23 mouse cellular contexts compared by ENCODE assay signal in genomic region chr9:33445902-33446301, GRCm38 (mm10).
DNase-seq lines count a peak whose midpoint lies in the region; ATAC-seq and TF ChIP-seq lines count a peak whose summit lies in the region.
"Had no signal": no experiment of that assay in that cellular context is flagged by ENCODE, and none has a peak within 500 bp of the region (broad histone marks: within the 10 kb centered on the region; RNA-seq: fewer than 3 reads in every experiment).

No protein-coding gene starts in this region.

- H3K27ac ChIP-seq in forebrain, embryonic 12.5 days = no peak overlapping the region
- H3K27ac ChIP-seq in forebrain, embryonic 11.5 days (ENCODE audit: low read depth, low read length) = no peak overlapping the region
- H3K27ac ChIP-seq in midbrain, postnatal 0 days (ENCODE audit: low read depth, low read length) = no peak overlapping the region
- no peak overlapping the region for H3K27ac ChIP-seq in midbrain, embryonic 16.5 days (ENCODE audit: low read length)
- H3K27ac ChIP-seq: left cerebral cortex, adult 2 months; limb, embryonic 12.5 days; liver, embryonic 15.5 days; midbrain, embryonic 12.5 days; neural tube, embryonic 13.5 days had no signal

- WGBS in forebrain, embryonic 12.5 days = 55% methylated on average over 1 of the region's 1 CpGs
- 55% methylated on average over 1 of the region's 1 CpGs for WGBS in forebrain, embryonic 11.5 days
- WGBS in midbrain, postnatal 0 days = 71% methylated on average over 1 of the region's 1 CpGs
- 50% methylated on average over 1 of the region's 1 CpGs for WGBS in midbrain, embryonic 16.5 days

- H3K27me3 ChIP-seq in forebrain, embryonic 12.5 days = no peaks in the 10 kb centered on the region
- H3K27me3 ChIP-seq in forebrain, embryonic 11.5 days (ENCODE audit: control insufficient read depth, insufficient read depth, low read length) = no peaks in the 10 kb centered on the region
- no peaks in the 10 kb centered on the region for H3K27me3 ChIP-seq in midbrain, postnatal 0 days (ENCODE audit: insufficient read depth, low read length)
- no peaks in the 10 kb centered on the region for H3K27me3 ChIP-seq in midbrain, embryonic 16.5 days (ENCODE audit: control insufficient read depth, insufficient read depth, low read depth, low read length)
- H3K27me3 ChIP-seq: limb, embryonic 12.5 days; liver, embryonic 15.5 days; midbrain, embryonic 12.5 days; neural tube, embryonic 13.5 days had no signal

- intact Hi-C loops in heart, postnatal 10 days (cut with DNase I) = no loop called here
- intact Hi-C loops in heart, postnatal 14 days (cut with DNase I) = no loop called here

- no peak for DNase-seq in forebrain, embryonic 11.5 days (ENCODE audit: low spot score)
- DNase-seq in midbrain, postnatal 0 days (ENCODE audit: low spot score) = peak; percentile 27
- peak; percentile 13 to 46 for DNase-seq in layer of hippocampus, adult 8-10 months (ENCODE audit: low spot score in 2 of 2)
- DNase-seq in heart, postnatal 10 days = no peak
- no peak for DNase-seq in liver
- no peak for DNase-seq in heart, postnatal 14 days
- DNase-seq: adrenal gland, postnatal 25 days; cerebellum, adult 18-20 months; gastrocnemius, postnatal 14 days; kidney, adult 8-10 months; kidney, postnatal 25 days; thymus, adult 18-20 months; thymus, postnatal 4 days had no signal

- H3K4me2 ChIP-seq in forebrain, embryonic 12.5 days = no peak overlapping the region
- H3K4me2 ChIP-seq in forebrain, embryonic 11.5 days (ENCODE audit: low read depth, low read length, severe bottlenecking) = no peak overlapping the region
- H3K4me2 ChIP-seq in midbrain, postnatal 0 days (ENCODE audit: low read depth, low read length, poor library complexity, severe bottlenecking) = no peak overlapping the region
- no peak overlapping the region for H3K4me2 ChIP-seq in midbrain, embryonic 16.5 days (ENCODE audit: low read length)
- H3K4me2 ChIP-seq: limb, embryonic 12.5 days; liver, embryonic 15.5 days; midbrain, embryonic 12.5 days; neural tube, embryonic 13.5 days had no signal

- no peaks in the 10 kb centered on the region for H3K36me3 ChIP-seq in forebrain, embryonic 12.5 days (replicated peaks)
- no peaks in the 10 kb centered on the region for H3K36me3 ChIP-seq in forebrain, embryonic 11.5 days (ENCODE audit: control insufficient read depth, insufficient read depth, low read length)
- H3K36me3 ChIP-seq in midbrain, postnatal 0 days (ENCODE audit: insufficient read depth, low read length) = no peaks in the 10 kb centered on the region
- H3K36me3 ChIP-seq in midbrain, embryonic 16.5 days (ENCODE audit: control insufficient read depth, insufficient read depth, low read length) = no peaks in the 10 kb centered on the region
- H3K36me3 ChIP-seq: G1E; limb, embryonic 12.5 days; liver, embryonic 15.5 days; midbrain, embryonic 12.5 days; neural tube, embryonic 13.5 days had no signal

- peak; percentile 11; the same call in 1 of the 2 replicates for ATAC-seq in forebrain, embryonic 12.5 days (ENCODE audit: low FRiP score)
- ATAC-seq in forebrain, embryonic 11.5 days (replicated peaks; ENCODE audit: low FRiP score) = no peak
- ATAC-seq in midbrain, postnatal 0 days (ENCODE audit: low FRiP score) = no peak
- no peak for ATAC-seq in midbrain, embryonic 16.5 days
- ATAC-seq: inflammation-experienced regulatory T-cells, adult 6 months had no signal

- no peak overlapping the region for H3K4me3 ChIP-seq in forebrain, embryonic 12.5 days (replicated peaks)
- H3K4me3 ChIP-seq in forebrain, embryonic 11.5 days (ENCODE audit: low read depth, low read length) = no peak overlapping the region
- H3K4me3 ChIP-seq in midbrain, postnatal 0 days (ENCODE audit: low read depth, low read length) = no peak overlapping the region
- no peak overlapping the region for H3K4me3 ChIP-seq in midbrain, embryonic 16.5 days (ENCODE audit: low read depth, low read length)
- H3K4me3 ChIP-seq: erythroblast, embryonic 14.5 days; left cerebral cortex, adult 2 months; limb, embryonic 12.5 days; liver, embryonic 15.5 days; midbrain, embryonic 12.5 days; neural tube, embryonic 13.5 days had no signal

- H3K4me1 ChIP-seq in forebrain, embryonic 12.5 days = no peaks in the 10 kb centered on the region
- no peaks in the 10 kb centered on the region for H3K4me1 ChIP-seq in forebrain, embryonic 11.5 days (replicated peaks; ENCODE audit: control insufficient read depth, insufficient read depth, low read length)
- no peaks in the 10 kb centered on the region for H3K4me1 ChIP-seq in midbrain, postnatal 0 days (ENCODE audit: insufficient read depth, low read length)
- no peaks in the 10 kb centered on the region for H3K4me1 ChIP-seq in midbrain, embryonic 16.5 days (ENCODE audit: control insufficient read depth, insufficient read depth, low read length)
- H3K4me1 ChIP-seq: liver, embryonic 15.5 days; midbrain, embryonic 12.5 days; neural tube, embryonic 13.5 days had no signal

- H3K9ac ChIP-seq in forebrain, embryonic 12.5 days = no peak overlapping the region
- no peak overlapping the region for H3K9ac ChIP-seq in forebrain, embryonic 11.5 days (ENCODE audit: low read length)
- no peak overlapping the region for H3K9ac ChIP-seq in midbrain, postnatal 0 days (replicated peaks; ENCODE audit: low read length, poor library complexity, severe bottlenecking)
- H3K9ac ChIP-seq in midbrain, embryonic 16.5 days (ENCODE audit: low read depth, low read length) = no peak overlapping the region
- H3K9ac ChIP-seq: limb, embryonic 12.5 days; liver, embryonic 15.5 days; midbrain, embryonic 12.5 days; neural tube, embryonic 13.5 days had no signal

- no peaks in the 10 kb centered on the region for H3K9me3 ChIP-seq in forebrain, embryonic 12.5 days
- H3K9me3 ChIP-seq in forebrain, embryonic 11.5 days (ENCODE audit: control insufficient read depth, low read length) = no peaks in the 10 kb centered on the region
- no peaks in the 10 kb centered on the region for H3K9me3 ChIP-seq in midbrain, postnatal 0 days (ENCODE audit: low read length)
- H3K9me3 ChIP-seq in midbrain, embryonic 16.5 days (replicated peaks; ENCODE audit: control insufficient read depth, low read length, poor library complexity, severe bottlenecking) = no peaks in the 10 kb centered on the region
- H3K9me3 ChIP-seq: G1E; limb, embryonic 12.5 days; liver, embryonic 15.5 days; midbrain, embryonic 12.5 days; neural tube, embryonic 13.5 days had no signal

- TF ChIP-seq CTCF in midbrain, postnatal 0 days (IDR thresholded peaks at IDR 0.05) = no peak

Comparison
In these comparisons a context has a peak if more than half of its experiments do, and no peak if none do; other contexts are left out.
1. DNase-seq: peak in midbrain, postnatal 0 days (single experiment) and layer of hippocampus, adult 8-10 months (2 of 2); none in forebrain, embryonic 11.5 days (single experiment), heart, postnatal 10 days (0 of 2), liver (single experiment) and heart, postnatal 14 days (0 of 2).